Mouse (Mus musculus): ENCODE results near the gene Tmigd3. TPM values are rescaled to one million over a fixed set of nuclear protein-coding genes. Genes with fewer than 3 reads are reported as not detected.

The Tmigd3 gene
- polyA plus RNA-seq, 1 experiment from 2014 or later, result 0.17 TPM

- no peaks in the 10 kb centered on the region for H3K36me3 ChIP-seq (ENCODE audit: control insufficient read depth, insufficient read depth, low read length)
- H3K27ac ChIP-seq (replicated peaks), result no peak overlapping the region
- H3K4me2 ChIP-seq (replicated peaks; ENCODE audit: low read depth), result no peak overlapping the region
- WGBS, result 87% methylated on average over 9 of the region's 9 CpGs
- H3K9me3 ChIP-seq (ENCODE audit: control insufficient read depth, low read length), result no peaks in the 10 kb centered on the region
- no peaks in the 10 kb centered on the region for H3K4me1 ChIP-seq (replicated peaks; ENCODE audit: control insufficient read depth, insufficient read depth)
- no peak overlapping the region for H3K9ac ChIP-seq (ENCODE audit: low read length)
- ATAC-seq (ENCODE audit: low FRiP score, low TSS enrichment), result no peak
- no peak for DNase-seq (ENCODE audit: low spot score)
- TF ChIP-seq EP300 (optimal IDR thresholded peaks at IDR 0.05) (no peak), CTCF (IDR thresholded peaks at IDR 0.05; ENCODE audit: low read depth) (no peak)
- H3K27me3 ChIP-seq (ENCODE audit: control insufficient read depth, insufficient read depth, low read length), result no peaks in the 10 kb centered on the region
- no peak overlapping the region for H3K4me3 ChIP-seq (ENCODE audit: low read depth, low read length)
These were observed 53.9 kb downstream of the Tmigd3 start for GRCm38 (mm10) chr3:105924616-105925015.

DNA sequence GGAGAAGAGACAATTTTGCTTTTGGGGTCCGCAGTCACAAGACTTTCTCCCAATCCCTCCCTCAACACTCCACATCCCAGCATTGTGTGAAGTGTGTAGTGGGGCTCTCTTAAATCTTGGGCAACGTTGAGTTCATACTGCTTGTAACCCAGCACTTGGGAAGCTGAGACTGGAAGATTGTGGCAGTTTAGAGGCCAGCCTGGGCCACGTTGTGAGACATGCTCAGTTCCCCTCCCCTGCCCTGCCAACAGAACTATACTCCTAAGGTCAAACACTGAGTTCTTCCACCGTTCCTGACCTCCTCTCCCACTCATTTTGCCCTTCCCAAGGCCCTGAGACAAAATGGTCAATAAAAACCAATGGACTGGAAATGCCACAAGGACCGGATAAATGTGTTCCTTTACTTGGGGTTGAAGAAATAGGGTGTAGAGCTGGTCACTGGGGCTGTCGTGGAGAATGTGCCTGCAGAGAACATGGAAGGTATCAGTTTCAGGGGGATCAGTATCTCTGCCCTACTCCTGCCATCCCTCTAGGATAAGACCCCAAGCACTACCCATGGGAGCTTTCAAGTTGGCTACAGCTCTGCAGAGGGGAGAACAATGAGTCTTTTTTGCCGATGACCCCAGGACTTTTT, 57.0 kb downstream of the Tmigd3 start:
- Histone ChIP-seq H3K4me3 (ENCODE audit: low read depth, low read length) (no peak overlapping the region), H3K4me2 (replicated peaks; ENCODE audit: low read depth) (no peak overlapping the region), H3K4me1 (replicated peaks; ENCODE audit: control insufficient read depth, insufficient read depth) (no peaks in the 10 kb centered on the region), H3K27me3 (ENCODE audit: control insufficient read depth, insufficient read depth, low read length) (no peaks in the 10 kb centered on the region), H3K9me3 (ENCODE audit: control insufficient read depth, low read length) (no peaks in the 10 kb centered on the region), H3K9ac (ENCODE audit: low read length) (no peak overlapping the region), H3K27ac (replicated peaks) (no peak overlapping the region), H3K36me3 (ENCODE audit: control insufficient read depth, insufficient read depth, low read length) (no peaks in the 10 kb centered on the region)
- no peak for DNase-seq (ENCODE audit: low spot score)
- ATAC-seq (ENCODE audit: low FRiP score, low TSS enrichment), result no peak
- 80% methylated on average over 7 of the region's 7 CpGs for WGBS
- TF ChIP-seq EP300 (optimal IDR thresholded peaks at IDR 0.05) (no peak), CTCF (IDR thresholded peaks at IDR 0.05; ENCODE audit: low read depth) (no peak)

GRCm38 (mm10) chr3:105928195-105928569, 57.5 kb downstream of the Tmigd3 start:
- TF ChIP-seq EP300 (optimal IDR thresholded peaks at IDR 0.05) (no peak), CTCF (IDR thresholded peaks at IDR 0.05; ENCODE audit: low read depth) (no peak)
- H3K36me3 ChIP-seq (ENCODE audit: control insufficient read depth, insufficient read depth, low read length), result no peaks in the 10 kb centered on the region
- no peak overlapping the region for H3K27ac ChIP-seq (replicated peaks)
- H3K9me3 ChIP-seq (ENCODE audit: control insufficient read depth, low read length), result no peaks in the 10 kb centered on the region
- no peaks in the 10 kb centered on the region for H3K4me1 ChIP-seq (replicated peaks; ENCODE audit: control insufficient read depth, insufficient read depth)
- no peak overlapping the region for H3K4me2 ChIP-seq (replicated peaks; ENCODE audit: low read depth)
- no peak overlapping the region for H3K9ac ChIP-seq (ENCODE audit: low read length)
- H3K27me3 ChIP-seq (ENCODE audit: control insufficient read depth, insufficient read depth, low read length), result no peaks in the 10 kb centered on the region
- ATAC-seq (ENCODE audit: low FRiP score, low TSS enrichment), result no peak
- WGBS, result 93% methylated on average over 3 of the region's 3 CpGs
- H3K4me3 ChIP-seq (ENCODE audit: low read depth, low read length), result no peak overlapping the region
- DNase-seq (ENCODE audit: low spot score), result no peak

DNA sequence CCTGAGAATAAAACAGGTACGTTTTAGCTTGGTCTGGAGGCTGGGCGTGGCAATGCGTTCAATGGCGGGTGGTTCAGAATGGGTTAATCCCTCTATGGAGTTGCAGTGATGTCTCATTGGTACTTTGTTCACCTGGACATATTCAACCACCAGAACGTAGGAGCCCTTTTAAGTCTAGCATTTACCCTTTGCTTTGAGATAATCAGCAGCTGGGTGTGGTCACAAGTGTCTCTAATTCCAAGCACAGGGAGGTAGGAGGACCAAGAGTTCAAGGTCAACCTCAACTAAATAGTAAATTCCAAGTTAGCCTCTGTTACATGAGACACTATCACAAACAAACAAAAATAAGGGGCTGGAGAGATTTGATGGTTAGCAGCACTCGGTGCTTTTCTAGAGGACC, 58.1 kb downstream of the Tmigd3 start:
- ATAC-seq (ENCODE audit: low FRiP score, low TSS enrichment) (no peak), DNase-seq (ENCODE audit: low spot score) (no peak)
- TF ChIP-seq EP300 (optimal IDR thresholded peaks at IDR 0.05) (no peak), CTCF (IDR thresholded peaks at IDR 0.05; ENCODE audit: low read depth) (no peak)
- Histone ChIP-seq H3K27ac (replicated peaks) (no peak overlapping the region), H3K9ac (ENCODE audit: low read length) (no peak overlapping the region), H3K4me3 (ENCODE audit: low read depth, low read length) (no peak overlapping the region), H3K36me3 (ENCODE audit: control insufficient read depth, insufficient read depth, low read length) (no peaks in the 10 kb centered on the region), H3K4me2 (replicated peaks; ENCODE audit: low read depth) (no peak overlapping the region), H3K4me1 (replicated peaks; ENCODE audit: control insufficient read depth, insufficient read depth) (no peaks in the 10 kb centered on the region), H3K9me3 (ENCODE audit: control insufficient read depth, low read length) (no peaks in the 10 kb centered on the region), H3K27me3 (ENCODE audit: control insufficient read depth, insufficient read depth, low read length) (no peaks in the 10 kb centered on the region)
- WGBS, result 74% methylated on average over 6 of the region's 6 CpGs

DNA sequence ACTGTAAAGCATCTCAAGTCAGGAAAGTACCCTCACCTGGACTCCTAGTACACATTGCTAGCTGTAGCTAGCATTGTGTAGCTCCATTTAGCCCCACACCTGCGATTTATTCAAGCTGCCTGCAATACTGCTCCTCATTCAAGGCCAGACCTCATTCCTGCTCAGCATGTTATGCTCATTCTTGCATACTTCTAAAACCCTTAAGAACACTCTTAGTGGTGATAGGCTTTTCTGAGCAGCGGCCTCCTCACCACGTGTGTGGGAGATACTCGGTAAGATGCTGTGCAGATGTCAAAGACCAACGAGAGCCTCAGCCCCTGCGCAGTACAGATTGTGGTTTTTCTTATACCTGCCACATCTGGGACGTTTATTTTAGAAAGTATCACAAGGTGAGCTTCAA, 59.1 kb downstream of the Tmigd3 start:
- Histone ChIP-seq H3K9me3 (ENCODE audit: control insufficient read depth, low read length) (no peaks in the 10 kb centered on the region), H3K9ac (ENCODE audit: low read length) (no peak overlapping the region), H3K4me2 (replicated peaks; ENCODE audit: low read depth) (no peak overlapping the region), H3K4me1 (replicated peaks; ENCODE audit: control insufficient read depth, insufficient read depth) (no peaks in the 10 kb centered on the region), H3K27ac (replicated peaks) (no peak overlapping the region), H3K4me3 (ENCODE audit: low read depth, low read length) (no peak overlapping the region), H3K27me3 (ENCODE audit: control insufficient read depth, insufficient read depth, low read length) (no peaks in the 10 kb centered on the region), H3K36me3 (ENCODE audit: control insufficient read depth, insufficient read depth, low read length) (no peaks in the 10 kb centered on the region)
- no peak for TF ChIP-seq CTCF (IDR thresholded peaks at IDR 0.05; ENCODE audit: low read depth)
- TF ChIP-seq EP300 (optimal IDR thresholded peaks at IDR 0.05), result no peak
- WGBS, result 76% methylated on average over 7 of the region's 7 CpGs
- DNase-seq (ENCODE audit: low spot score) (no peak), ATAC-seq (ENCODE audit: low FRiP score, low TSS enrichment) (no peak)

GRCm38 (mm10) chr3:105931095-105931494, 60.4 kb downstream of the Tmigd3 start:
- Histone ChIP-seq H3K4me3 (ENCODE audit: low read depth, low read length) (no peak overlapping the region), H3K36me3 (ENCODE audit: control insufficient read depth, insufficient read depth, low read length) (no peaks in the 10 kb centered on the region), H3K9ac (ENCODE audit: low read length) (no peak overlapping the region), H3K9me3 (ENCODE audit: control insufficient read depth, low read length) (no peaks in the 10 kb centered on the region), H3K4me2 (replicated peaks; ENCODE audit: low read depth) (no peak overlapping the region), H3K27me3 (ENCODE audit: control insufficient read depth, insufficient read depth, low read length) (no peaks in the 10 kb centered on the region), H3K27ac (replicated peaks) (no peak overlapping the region), H3K4me1 (replicated peaks; ENCODE audit: control insufficient read depth, insufficient read depth) (no peaks in the 10 kb centered on the region)
- ATAC-seq (ENCODE audit: low FRiP score, low TSS enrichment) (no peak), DNase-seq (ENCODE audit: low spot score) (no peak)
- WGBS, result 80% methylated on average over 2 of the region's 2 CpGs
- TF ChIP-seq CTCF (IDR thresholded peaks at IDR 0.05; ENCODE audit: low read depth), result no peak
- no peak for TF ChIP-seq EP300 (optimal IDR thresholded peaks at IDR 0.05)
